Mouse (Mus musculus): ENCODE measurements around the gene Stx7. TPM values are rescaled to one million over a fixed set of nuclear protein-coding genes. Genes with fewer than 3 reads are reported as not detected.

Stx7 gene
- total and polyA plus RNA-seq, 3 experiments, result 92.8 to 176 (median 102) TPM

DNA sequence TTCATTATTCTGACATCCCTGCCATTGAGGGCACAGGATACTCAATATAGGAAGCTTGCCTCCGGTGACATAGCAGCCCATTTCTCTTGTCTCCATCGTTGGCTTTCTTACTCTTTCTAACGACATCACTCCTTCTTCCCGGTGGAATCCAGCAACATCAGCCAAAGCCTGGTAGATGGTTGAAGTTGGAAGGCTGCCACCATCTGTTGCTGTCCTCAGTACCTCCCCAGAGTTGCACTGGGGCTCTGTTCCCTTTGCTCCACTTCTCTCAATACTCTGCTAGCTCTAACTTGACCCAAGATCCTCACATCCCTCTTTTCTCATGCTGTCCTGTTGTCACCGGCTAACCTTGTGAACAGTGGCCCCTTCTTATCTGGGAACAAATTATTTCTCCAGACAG lies 71.8 kb downstream of the Stx7 start:
- in situ Hi-C loops (cut with MboI; ENCODE audit: low pct_ligation_motif_present, low pct_unique_long_range_greater_than_20kb, low sequenced_read_pairs) (no loop called here), dilution Hi-C loops (cut with MboI; ENCODE audit: extremely low pct_ligation_motif_present, extremely low pct_unique_long_range_greater_than_20kb, low sequenced_read_pairs) (no loop called here)
- Histone ChIP-seq H3K27me3 (replicated peaks) (no peaks in the 10 kb centered on the region), H3K4me3 (replicated peaks in 1 of 3; ENCODE audit: low read depth in 2 of 3, low read length in 2 of 3, poor library complexity in 1 of 3) (no peak overlapping the region), H3K36me3 (replicated peaks in 1 of 2; ENCODE audit: control insufficient read depth in 1 of 2, insufficient read depth in 1 of 2, low read length in 1 of 2) (no peaks in the 10 kb centered on the region), H3K27ac (ENCODE audit: insufficient read depth, low read depth) (no peak overlapping the region), H3K4me1 (ENCODE audit: control insufficient read depth in 1 of 2, insufficient read depth in 2 of 2) (peaks cover 0 to 5% of the 10 kb centered on the region in 2 experiments; a peak in 1 of 4 replicates), H3K79me2 (replicated peaks; ENCODE audit: control insufficient read depth, extremely low read depth, insufficient read depth, poor library complexity, severe bottlenecking) (no peaks in the 10 kb centered on the region), H3K4me2 (ENCODE audit: insufficient read depth, low read depth, poor library complexity, severe bottlenecking) (no peak overlapping the region), H3K9me3 (replicated peaks; ENCODE audit: low read length) (peaks cover 2% of the 10 kb centered on the region), H3K9ac (ENCODE audit: insufficient read depth, low read depth) (no peak overlapping the region)
- no peak for DNase-seq (ENCODE audit: extremely low read depth)
- TF ChIP-seq MAFK (IDR thresholded peaks at IDR 0.05; ENCODE audit: insufficient replicate concordance, low read length) (no peak), IRF4 (IDR thresholded peaks at IDR 0.05; ENCODE audit: low read depth, low read length) (no peak), MYC (IDR thresholded peaks at IDR 0.05; ENCODE audit: low read depth, low read length) (no peak), ELF1 (IDR thresholded peaks at IDR 0.05; ENCODE audit: low read depth, low read length) (no peak), KAT2A (IDR thresholded peaks at IDR 0.05; ENCODE audit: insufficient replicate concordance, low read length) (no peak), ZC3H11A (IDR thresholded peaks at IDR 0.05; ENCODE audit: low read depth, low read length) (no peak), CHD2 (IDR thresholded peaks at IDR 0.05; ENCODE audit: low read length) (no peak), UBTF (IDR thresholded peaks at IDR 0.05; ENCODE audit: low read depth, low read length) (no peak), SMC3 (IDR thresholded peaks at IDR 0.05; ENCODE audit: low read depth, low read length) (no peak), E2F4 (IDR thresholded peaks at IDR 0.05; ENCODE audit: insufficient replicate concordance, low read depth, low read length) (no peak), RCOR1 (conservative IDR thresholded peaks at IDR 0.05; ENCODE audit: low read depth, low read length) (no peak), CTCF (conservative IDR thresholded peaks at IDR 0.05 in 1 of 2, IDR thresholded peaks at IDR 0.05 in 1 of 2; ENCODE audit: low read depth in 2 of 2, low read length in 2 of 2) (no peak), EP300 (IDR thresholded peaks at IDR 0.05; ENCODE audit: low read length) (no peak), POLR2AphosphoS2 (IDR thresholded peaks at IDR 0.05; ENCODE audit: low read depth, low read length) (no peak), POLR2A (IDR thresholded peaks at IDR 0.05; ENCODE audit: low read depth, low read length) (no peak), NELFE (IDR thresholded peaks at IDR 0.05; ENCODE audit: low read depth, low read length) (no peak), PAX5 (IDR thresholded peaks at IDR 0.05; ENCODE audit: low read length) (no peak), MAX (IDR thresholded peaks at IDR 0.05; ENCODE audit: low read length) (no peak)

DNA sequence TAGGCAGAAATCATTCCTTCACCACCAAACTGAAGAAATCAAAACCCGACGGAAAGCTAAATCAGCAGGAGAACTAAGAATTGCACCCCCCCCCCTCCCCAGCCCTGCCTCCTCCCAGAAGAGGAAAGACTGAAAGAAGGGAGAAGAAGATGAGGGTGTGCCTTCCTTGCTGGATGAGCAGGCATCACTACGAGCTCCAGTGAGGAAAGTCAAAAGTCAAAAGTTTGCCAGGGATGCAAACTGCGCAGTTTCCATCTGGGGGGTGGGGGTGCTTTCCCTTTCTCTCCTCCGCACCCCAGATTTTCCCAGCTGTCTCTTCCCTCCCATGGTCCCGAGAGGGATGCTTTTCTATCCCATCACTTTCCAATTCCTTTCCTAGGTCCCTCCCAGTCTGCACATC lies 73.8 kb downstream of the Stx7 start:
- Histone ChIP-seq H3K4me3 (replicated peaks in 1 of 3; ENCODE audit: low read depth in 2 of 3, low read length in 2 of 3, poor library complexity in 1 of 3) (no peak overlapping the region), H3K9me3 (replicated peaks; ENCODE audit: low read length) (peaks cover 2% of the 10 kb centered on the region), H3K4me2 (ENCODE audit: insufficient read depth, low read depth, poor library complexity, severe bottlenecking) (no peak overlapping the region), H3K9ac (ENCODE audit: insufficient read depth, low read depth) (no peak overlapping the region), H3K79me2 (replicated peaks; ENCODE audit: control insufficient read depth, extremely low read depth, insufficient read depth, poor library complexity, severe bottlenecking) (no peaks in the 10 kb centered on the region), H3K36me3 (replicated peaks in 1 of 2; ENCODE audit: control insufficient read depth in 1 of 2, insufficient read depth in 1 of 2, low read length in 1 of 2) (no peaks in the 10 kb centered on the region), H3K27me3 (replicated peaks) (no peaks in the 10 kb centered on the region), H3K4me1 (ENCODE audit: control insufficient read depth in 1 of 2, insufficient read depth in 2 of 2) (peaks cover 0 to 12% of the 10 kb centered on the region in 2 experiments; a peak in 3 of 4 replicates), H3K27ac (ENCODE audit: insufficient read depth, low read depth) (no peak overlapping the region)
- TF ChIP-seq PAX5 (IDR thresholded peaks at IDR 0.05; ENCODE audit: low read length), result no peak
- no peak for TF ChIP-seq EP300 (IDR thresholded peaks at IDR 0.05; ENCODE audit: low read length)
- no peak for TF ChIP-seq UBTF (IDR thresholded peaks at IDR 0.05; ENCODE audit: low read depth, low read length)
- dilution Hi-C loops (cut with MboI; ENCODE audit: extremely low pct_ligation_motif_present, extremely low pct_unique_long_range_greater_than_20kb, low sequenced_read_pairs) (no loop called here), in situ Hi-C loops (cut with MboI; ENCODE audit: low pct_ligation_motif_present, low pct_unique_long_range_greater_than_20kb, low sequenced_read_pairs) (no loop called here)
- DNase-seq (ENCODE audit: extremely low read depth), result no peak

All from CH12.LX (cell line).